Mouse (Mus musculus) lung, embryonic 14.5 days (tissue): ENCODE measurements around the gene Gpr84. TPM values are rescaled to one million over a fixed set of nuclear protein-coding genes. Genes with fewer than 3 reads are reported as not detected.

Experiments
- ATAC-seq: fragments of 200-750 bp; cut with Nextera tagmentation; 2 replicates; pipeline ENCODE4 v1.8.0; 2017; ENCODE audit warnings: mild to moderate bottlenecking, moderate TSS enrichment, moderate library complexity; ENCODE audit not compliant: insufficient read depth
- DNase-seq: peaks from one replicate; pipeline ENCODE4 v3.0.0-alpha.2; 2015
- H3K27ac ChIP-seq: fragments of 300-500 bp; sonication (generic); 2 replicates; pipeline ENCODE4 v1.5.1; 2014; ENCODE audit warnings: low read depth, mild to moderate bottlenecking, moderate library complexity
- H3K27me3 ChIP-seq: fragments of 300-500 bp; sonication (generic); 2 replicates; pipeline ENCODE4 v1.6.1; 2014; ENCODE audit warnings: low read length, control low read depth; ENCODE audit not compliant: insufficient read depth
- H3K36me3 ChIP-seq: fragments of 300-500 bp; sonication (generic); 2 replicates; pipeline ENCODE4 v1.6.1; 2014; ENCODE audit warnings: control low read depth; ENCODE audit not compliant: insufficient read depth
- H3K4me1 ChIP-seq: fragments of 300-500 bp; sonication (generic); 2 replicates; pipeline ENCODE4 v1.6.1; 2014; ENCODE audit warnings: antibody characterized with exemption, control low read depth; ENCODE audit not compliant: insufficient read depth
- H3K4me2 ChIP-seq: fragments of 300-500 bp; sonication (generic); 2 replicates; pipeline ENCODE4 v1.6.1; 2014; ENCODE audit warnings: mild to moderate bottlenecking
- H3K4me3 ChIP-seq: fragments of 300-500 bp; sonication (generic); 2 replicates; pipeline ENCODE4 v1.5.1; 2014; ENCODE audit warnings: low read depth, low read length
- H3K9ac ChIP-seq: fragments of 300-500 bp; sonication (generic); 2 replicates; pipeline ENCODE4 v1.6.1; 2014
- H3K9me3 ChIP-seq: fragments of 300-500 bp; sonication (generic); 2 replicates; pipeline ENCODE4 v1.6.1; 2016; ENCODE audit warnings: low read depth, low read length, control low read depth
- CTCF ChIP-seq: IDR thresholded peaks from 2 replicates; pipeline ENCODE4 v1.5.1; 2016; ENCODE audit warnings: antibody characterized with exemption, low read depth
- whole genome bisulfite sequencing: fragments of 180-500 bp; shearing (Covaris S2); extraction: QIAGEN DNeasy Blood & Tissue Kit; methylation state at CpG from one replicate; pipeline ENCODE4 v1.1.7; 2014; 5-methylcytosine and 5-hydroxymethylcytosine counted together
- polyA plus RNA-seq: library from polyadenylated mRNA; unstranded; fragments of >200 nt; fragmentation: Nextera tagmentation; extraction: Ambion mirVana; gene quantifications from 2 replicates; pipeline ENCODE4 v1.2.1, GENCODE M21; 2014

Gene Gpr84
- polyA plus RNA-seq, 1 experiment from 2014 or later = not detected

DNA sequence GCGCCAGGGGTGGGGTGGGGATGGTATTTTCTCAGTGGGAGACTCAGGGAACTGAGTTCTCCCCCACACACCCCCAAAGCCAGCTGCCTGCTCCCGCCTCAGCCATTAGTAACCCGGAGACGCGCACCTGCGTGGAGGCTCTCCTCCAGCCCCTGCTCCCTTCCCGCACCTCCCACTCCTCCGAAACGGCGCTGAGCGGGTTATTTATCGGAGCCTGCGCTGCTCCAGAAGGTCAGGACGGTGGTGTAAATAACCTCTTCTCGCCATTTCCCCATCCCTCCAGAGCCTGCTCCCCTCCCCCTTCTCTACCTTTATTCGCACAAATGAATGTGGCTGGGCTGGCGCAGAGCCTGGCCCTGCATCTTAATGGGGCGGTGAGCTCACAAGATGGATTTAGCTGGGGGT lies 10.3 kb downstream of the Gpr84 start:
- no peak overlapping the region for H3K4me3 ChIP-seq
- peak overlapping the region; percentile 35 for H3K4me2 ChIP-seq
- H3K9ac ChIP-seq = no peak overlapping the region
- no peak for TF ChIP-seq CTCF
- 9% methylated on average over 18 of the region's 18 CpGs for WGBS
- peak; percentile 62 for DNase-seq
- H3K27me3 ChIP-seq = no peaks in the 10 kb centered on the region
- H3K4me1 ChIP-seq = peaks cover 42% of the 10 kb centered on the region
- H3K9me3 ChIP-seq = no peaks in the 10 kb centered on the region
- H3K27ac ChIP-seq = peak overlapping the region; percentile 84
- ATAC-seq = no peak
- H3K36me3 ChIP-seq = peaks cover 33% of the 10 kb centered on the region

GRCm38 (mm10) chr15:103299644-103300043 lies 10.8 kb downstream of the Gpr84 start:
- Histone ChIP-seq H3K4me2 (peak overlapping the region; percentile 35), H3K27ac (peak overlapping the region; percentile 84), H3K9ac (no peak overlapping the region), H3K4me3 (no peak overlapping the region), H3K9me3 (no peaks in the 10 kb centered on the region), H3K27me3 (no peaks in the 10 kb centered on the region), H3K36me3 (peaks cover 33% of the 10 kb centered on the region), H3K4me1 (peaks cover 42% of the 10 kb centered on the region)
- WGBS = 47% methylated on average over 8 of the region's 8 CpGs
- DNase-seq (no peak), ATAC-seq (no peak)
- TF ChIP-seq CTCF = no peak

GRCm38 (mm10) chr15:103298861-103299616 lies 11.4 kb downstream of the Gpr84 start:
- H3K27me3 ChIP-seq = no peaks in the 10 kb centered on the region
- 68% methylated on average over 5 of the region's 5 CpGs for WGBS
- no peak overlapping the region for H3K9ac ChIP-seq
- no peak overlapping the region for H3K4me3 ChIP-seq
- peak; percentile 62 for DNase-seq
- peaks cover 35% of the 10 kb centered on the region for H3K36me3 ChIP-seq
- H3K9me3 ChIP-seq = no peaks in the 10 kb centered on the region
- no peak overlapping the region for H3K4me2 ChIP-seq
- ATAC-seq = peak; percentile 64
- no peak for TF ChIP-seq CTCF
- peak overlapping the region; percentile 84 for H3K27ac ChIP-seq
- H3K4me1 ChIP-seq = peaks cover 39% of the 10 kb centered on the region

- 62% methylated on average over 3 of the region's 3 CpGs for WGBS
- Histone ChIP-seq H3K4me3 (no peak overlapping the region), H3K27me3 (no peaks in the 10 kb centered on the region), H3K9ac (no peak overlapping the region), H3K27ac (peak overlapping the region; percentile 84), H3K4me2 (no peak overlapping the region), H3K36me3 (peaks cover 45% of the 10 kb centered on the region), H3K4me1 (peaks cover 32% of the 10 kb centered on the region), H3K9me3 (no peaks in the 10 kb centered on the region; the same call in 1 of the 2 replicates)
- no peak for TF ChIP-seq CTCF
- ATAC-seq (no peak), DNase-seq (no peak)
These were observed 12.4 kb downstream of the Gpr84 start for GRCm38 (mm10) chr15:103298026-103298425.

GRCm38 (mm10) chr15:103297313-103297712 lies 13.1 kb downstream of the Gpr84 start:
- no peak overlapping the region for H3K4me2 ChIP-seq
- ATAC-seq (no peak), DNase-seq (no peak)
- H3K9me3 ChIP-seq = no peaks in the 10 kb centered on the region; the same call in 1 of the 2 replicates
- no peaks in the 10 kb centered on the region for H3K27me3 ChIP-seq
- TF ChIP-seq CTCF = no peak
- peak overlapping the region; percentile 84; the same call in 1 of the 2 replicates for H3K27ac ChIP-seq
- 60% methylated on average over 6 of the region's 6 CpGs for WGBS
- no peak overlapping the region for H3K9ac ChIP-seq
- no peak overlapping the region for H3K4me3 ChIP-seq
- peaks cover 28% of the 10 kb centered on the region for H3K4me1 ChIP-seq
- peaks cover 52% of the 10 kb centered on the region for H3K36me3 ChIP-seq

- Histone ChIP-seq H3K36me3 (peaks cover 64% of the 10 kb centered on the region), H3K27ac (peak overlapping the region; percentile 84), H3K27me3 (no peaks in the 10 kb centered on the region), H3K4me1 (peaks cover 19% of the 10 kb centered on the region), H3K4me2 (no peak overlapping the region), H3K9me3 (no peaks in the 10 kb centered on the region; the same call in 1 of the 2 replicates), H3K4me3 (no peak overlapping the region), H3K9ac (no peak overlapping the region)
- no peak for ATAC-seq
- WGBS = 26% methylated on average over 5 of the region's 5 CpGs
- TF ChIP-seq CTCF = no peak
- no peak for DNase-seq
These were observed 14.6 kb downstream of the Gpr84 start for GRCm38 (mm10) chr15:103295851-103296250.

DNA sequence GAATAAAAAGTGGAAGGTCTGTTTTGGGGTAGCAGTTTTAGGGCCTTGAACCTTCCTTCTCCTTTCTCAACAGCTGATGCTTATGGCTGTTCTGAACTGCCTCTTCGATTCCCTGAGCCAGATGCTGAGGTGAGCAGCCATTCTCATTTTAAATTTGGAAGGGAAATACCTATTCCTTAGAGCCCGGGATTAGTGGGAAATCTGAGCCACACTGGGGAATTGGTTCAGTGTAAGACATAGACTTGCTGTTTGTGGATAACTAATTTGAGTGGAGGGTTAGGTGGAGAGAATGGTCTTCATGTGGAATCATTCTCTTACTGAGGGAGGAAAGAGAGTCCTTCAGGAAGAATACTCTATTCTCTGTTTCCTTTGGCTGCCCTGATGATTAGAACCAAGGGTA lies 15.8 kb downstream of the Gpr84 start:
- TF ChIP-seq CTCF = no peak
- no peak overlapping the region for H3K4me2 ChIP-seq
- H3K4me1 ChIP-seq = peaks cover 9% of the 10 kb centered on the region
- no peaks in the 10 kb centered on the region; the same call in 1 of the 2 replicates for H3K9me3 ChIP-seq
- H3K27me3 ChIP-seq = no peaks in the 10 kb centered on the region
- no peak for ATAC-seq
- DNase-seq = no peak
- H3K4me3 ChIP-seq = no peak overlapping the region
- WGBS = 83% methylated on average over 2 of the region's 2 CpGs
- H3K9ac ChIP-seq = no peak overlapping the region
- no peak overlapping the region for H3K27ac ChIP-seq
- peaks cover 73% of the 10 kb centered on the region for H3K36me3 ChIP-seq
